Mouse (Mus musculus): Measurements from ENCODE around the gene Mrpl40.

GRCm38 (mm10) chr16:18822925-18823324 is 53.7 kb downstream of the Mrpl40 start:
- no peak for TF ChIP-seq POLR2A (IDR thresholded peaks at IDR 0.05; ENCODE audit: borderline replicate concordance, control insufficient read depth, low read depth, low read length)
- TF ChIP-seq CTCF (IDR thresholded peaks at IDR 0.05; ENCODE audit: control insufficient read depth, insufficient read depth, low read length): no peak
